Mouse (Mus musculus) fibroblast of lung, adult 2 months (primary cell): ENCODE data around the gene Ccdc78.

Experiments
- DNase-seq: peaks from one replicate; pipeline ENCODE4 v3.0.0-alpha.2; 2011; ENCODE audit warnings: low read depth

The Ccdc78 gene

DNA sequence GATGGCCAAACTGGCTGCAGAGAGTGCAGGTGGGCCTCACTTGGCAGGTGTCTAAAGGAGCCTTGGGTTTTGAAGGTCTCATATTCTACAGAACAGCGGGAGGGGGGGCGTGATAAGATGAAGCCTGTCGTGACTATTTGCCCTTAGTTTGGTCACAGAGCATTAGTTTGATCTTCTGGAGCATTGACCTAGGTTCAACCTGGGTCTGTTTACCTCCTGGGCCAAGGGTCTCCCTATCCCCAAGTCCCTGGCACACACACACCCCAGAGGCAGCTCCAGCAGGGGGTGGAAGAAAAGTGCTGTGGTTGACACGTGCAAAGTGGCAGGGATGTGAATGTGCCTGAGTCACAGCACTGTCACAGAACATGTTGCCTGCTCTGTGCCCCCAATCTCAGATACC, 24.5 kb downstream of the Ccdc78 start:
- no peak for DNase-seq

DNA sequence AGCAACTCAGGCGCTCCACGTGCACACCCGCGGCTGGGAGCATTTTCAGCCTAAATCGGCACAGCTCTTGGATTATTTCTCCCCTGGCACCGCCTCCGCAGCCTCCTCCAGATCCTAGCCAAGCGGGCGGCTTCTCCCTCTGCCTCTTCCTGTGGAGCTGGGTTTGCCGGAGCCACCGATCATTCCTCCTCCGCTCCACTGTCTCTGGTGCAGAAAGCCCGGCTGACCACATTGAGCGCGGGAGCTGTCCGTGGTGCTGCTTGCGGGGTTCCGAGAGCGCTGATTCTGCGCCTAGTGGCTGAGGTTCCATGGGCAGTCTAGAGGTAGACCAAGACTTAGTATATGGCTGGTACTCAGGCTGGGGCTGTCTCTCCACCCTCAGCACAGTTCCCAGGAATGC, 27.1 kb downstream of the Ccdc78 start:
- peak; percentile 30 for DNase-seq

GRCm38 (mm10) chr17:25817662-25818061, 31.3 kb downstream of the Ccdc78 start:
- no peak for DNase-seq

GRCm38 (mm10) chr17:25818851-25819780, 32.7 kb downstream of the Ccdc78 start:
- DNase-seq, result no peak

- peak; percentile 78 for DNase-seq
Measured at GRCm38 (mm10) chr17:25823452-25823851, 37.1 kb downstream of the Ccdc78 start, which contains the start of gene Wdr24. Gene Wdr24, plus strand, starts transcription at chr17:25823627.

DNA sequence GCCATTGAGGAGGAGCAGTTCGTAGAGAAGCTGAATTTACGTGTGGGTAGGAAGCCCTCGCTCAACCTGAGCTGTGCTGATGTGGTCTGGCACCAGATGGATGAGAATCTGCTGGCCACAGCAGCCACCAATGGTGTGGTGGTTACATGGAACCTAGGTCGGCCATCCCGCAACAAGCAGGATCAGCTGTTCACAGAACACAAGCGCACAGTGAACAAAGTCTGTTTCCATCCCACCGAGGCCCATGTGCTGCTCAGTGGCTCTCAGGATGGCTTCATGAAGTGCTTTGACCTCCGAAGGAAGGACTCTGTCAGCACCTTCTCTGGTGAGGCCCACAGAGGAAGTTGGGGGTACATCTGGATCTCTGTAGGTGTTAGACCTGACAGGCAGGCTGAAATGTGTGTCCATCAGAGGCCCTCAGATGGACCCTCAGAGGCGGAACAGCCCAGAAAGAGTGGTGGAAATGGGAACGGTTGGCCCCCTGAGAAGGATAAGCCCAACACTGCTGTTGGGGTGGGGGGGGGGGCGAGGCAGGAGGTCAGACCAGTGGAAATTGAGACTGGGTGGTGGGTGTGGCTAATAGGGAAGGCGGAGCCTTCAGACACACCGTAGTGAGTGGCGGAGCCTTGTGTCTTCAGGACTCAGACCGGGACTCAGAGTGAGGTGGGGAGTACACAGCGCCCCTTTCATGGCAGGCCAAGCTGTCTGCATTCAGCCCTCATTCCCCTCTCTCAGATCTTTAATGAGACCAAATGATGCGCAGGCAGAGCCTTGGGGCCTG, 38.2 kb downstream of the Ccdc78 start:
- DNase-seq, result no peak

DNA sequence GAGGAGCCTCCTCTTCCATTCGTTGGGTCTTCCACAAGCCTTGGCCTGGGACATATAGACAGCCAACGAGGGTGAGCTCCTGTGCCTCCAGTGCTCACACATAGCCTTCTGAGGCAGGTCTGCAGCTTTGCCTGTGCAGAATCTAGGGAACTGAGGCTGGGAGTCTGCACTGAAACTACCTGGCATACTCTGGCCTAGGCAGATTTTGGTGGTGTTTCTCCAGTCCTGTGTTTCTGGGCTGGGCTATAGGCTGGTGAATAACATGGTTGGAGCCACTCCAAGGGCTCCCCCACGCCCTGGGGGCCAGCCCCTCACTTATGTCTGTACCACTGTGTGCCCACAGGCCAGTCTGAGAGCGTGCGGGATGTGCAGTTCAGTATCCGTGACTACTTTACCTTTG, 38.9 kb downstream of the Ccdc78 start:
- no peak for DNase-seq

GRCm38 (mm10) chr17:25825984-25826570, 39.7 kb downstream of the Ccdc78 start:
- DNase-seq, result no peak

- no peak for DNase-seq
Measured at GRCm38 (mm10) chr17:25827011-25827410, 40.6 kb downstream of the Ccdc78 start.

- DNase-seq, result no peak
Measured at GRCm38 (mm10) chr17:25827546-25828222, 41.3 kb downstream of the Ccdc78 start.

DNA sequence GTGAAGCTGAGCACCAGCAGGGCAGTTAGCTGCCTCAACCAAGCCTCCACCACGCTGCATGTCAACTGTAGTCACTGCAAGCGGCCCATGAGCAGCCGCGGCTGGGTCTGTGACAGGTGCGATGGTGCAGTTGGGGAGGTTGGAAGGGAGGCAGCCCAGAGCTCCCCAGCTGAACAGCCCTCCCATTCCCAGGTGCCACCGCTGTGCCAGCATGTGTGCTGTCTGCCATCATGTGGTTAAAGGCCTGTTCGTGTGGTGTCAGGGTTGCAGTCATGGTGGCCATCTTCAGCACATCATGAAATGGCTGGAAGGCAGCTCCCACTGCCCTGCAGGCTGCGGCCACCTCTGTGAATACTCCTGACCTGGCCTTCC, 41.8 kb downstream of the Ccdc78 start:
- no peak for DNase-seq

GRCm38 (mm10) chr17:25828712-25829557, 42.6 kb downstream of the Ccdc78 start, which contains the start of gene Jmjd8:
Gene Jmjd8, plus strand, starts transcription at chr17:25828867.
- no peak for DNase-seq

DNA sequence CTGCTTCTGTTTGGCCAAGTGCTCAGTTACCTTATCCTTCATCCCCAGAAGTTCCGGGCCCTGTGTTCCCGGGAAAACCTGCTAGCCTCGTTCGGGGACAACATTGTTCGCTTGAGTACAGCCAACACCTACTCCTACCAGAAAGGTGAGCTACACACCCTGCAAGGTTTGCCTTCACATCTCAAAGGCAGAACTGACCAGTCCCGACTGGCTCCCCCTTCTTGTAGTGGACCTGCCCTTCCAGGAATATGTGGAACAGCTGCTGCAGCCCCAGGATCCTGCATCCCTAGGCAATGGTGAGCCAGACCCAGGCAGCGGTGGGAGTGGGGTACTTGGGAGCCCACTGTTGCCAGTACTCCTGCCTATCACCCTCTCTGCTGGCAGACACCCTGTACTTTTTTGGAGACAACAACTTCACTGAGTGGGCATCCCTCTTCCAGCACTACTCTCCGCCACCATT, 43.2 kb downstream of the Ccdc78 start:
- DNase-seq, result no peak

DNA sequence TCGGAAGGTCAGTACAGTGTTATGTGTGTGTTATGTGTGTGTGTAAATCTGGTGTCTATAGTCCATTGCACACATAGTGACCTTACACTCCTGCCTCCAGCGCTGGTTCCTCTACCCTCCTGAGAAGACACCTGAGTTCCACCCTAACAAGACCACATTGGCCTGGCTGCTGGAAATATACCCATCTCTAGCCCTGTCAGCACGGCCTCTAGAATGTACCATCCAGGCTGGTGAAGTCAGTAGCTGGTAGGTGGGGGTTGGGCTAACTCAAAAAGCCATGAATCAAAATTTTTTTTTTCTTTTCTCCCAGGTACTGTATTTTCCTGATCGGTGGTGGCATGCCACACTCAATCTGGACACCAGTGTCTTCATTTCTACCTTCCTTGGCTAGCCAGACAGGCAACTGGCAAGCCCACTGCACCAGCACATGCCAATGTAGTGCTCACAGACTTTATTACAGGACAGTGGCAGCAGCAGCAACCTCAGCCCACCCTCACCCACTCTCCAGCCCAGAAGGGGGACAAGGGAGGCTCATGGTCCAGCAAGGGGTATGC, 43.9 kb downstream of the Ccdc78 start:
- no peak for DNase-seq

DNA sequence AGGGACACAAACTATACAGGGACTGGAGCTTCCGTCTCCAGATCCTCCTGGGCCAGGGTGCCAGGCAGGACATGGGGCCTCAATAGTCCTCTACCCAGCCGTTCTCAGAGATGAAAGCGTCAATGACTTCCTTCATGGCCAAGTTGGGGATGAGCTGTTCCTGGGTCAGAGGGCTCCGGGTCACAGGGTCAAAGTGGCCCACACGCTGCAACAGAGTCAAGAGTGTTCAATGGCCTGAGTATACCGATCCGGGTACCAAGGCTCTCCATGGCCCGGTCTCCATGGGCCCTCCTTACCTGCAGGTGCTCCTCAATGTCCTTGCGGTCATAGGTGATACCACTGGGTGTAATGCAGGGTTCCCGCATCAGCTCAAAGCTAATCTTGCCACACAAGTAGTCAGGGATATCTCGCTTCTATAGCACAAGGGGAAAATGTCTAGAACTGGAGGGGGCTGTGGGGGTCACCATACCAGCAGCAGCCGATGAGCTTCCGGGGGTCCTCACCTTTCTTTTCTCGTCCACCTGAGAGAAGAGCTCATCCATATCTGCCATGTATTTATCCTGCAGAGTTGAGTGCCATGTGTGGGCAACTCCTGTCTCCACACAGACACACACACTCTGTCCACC, 44.5 kb downstream of the Ccdc78 start:
- no peak for DNase-seq

DNA sequence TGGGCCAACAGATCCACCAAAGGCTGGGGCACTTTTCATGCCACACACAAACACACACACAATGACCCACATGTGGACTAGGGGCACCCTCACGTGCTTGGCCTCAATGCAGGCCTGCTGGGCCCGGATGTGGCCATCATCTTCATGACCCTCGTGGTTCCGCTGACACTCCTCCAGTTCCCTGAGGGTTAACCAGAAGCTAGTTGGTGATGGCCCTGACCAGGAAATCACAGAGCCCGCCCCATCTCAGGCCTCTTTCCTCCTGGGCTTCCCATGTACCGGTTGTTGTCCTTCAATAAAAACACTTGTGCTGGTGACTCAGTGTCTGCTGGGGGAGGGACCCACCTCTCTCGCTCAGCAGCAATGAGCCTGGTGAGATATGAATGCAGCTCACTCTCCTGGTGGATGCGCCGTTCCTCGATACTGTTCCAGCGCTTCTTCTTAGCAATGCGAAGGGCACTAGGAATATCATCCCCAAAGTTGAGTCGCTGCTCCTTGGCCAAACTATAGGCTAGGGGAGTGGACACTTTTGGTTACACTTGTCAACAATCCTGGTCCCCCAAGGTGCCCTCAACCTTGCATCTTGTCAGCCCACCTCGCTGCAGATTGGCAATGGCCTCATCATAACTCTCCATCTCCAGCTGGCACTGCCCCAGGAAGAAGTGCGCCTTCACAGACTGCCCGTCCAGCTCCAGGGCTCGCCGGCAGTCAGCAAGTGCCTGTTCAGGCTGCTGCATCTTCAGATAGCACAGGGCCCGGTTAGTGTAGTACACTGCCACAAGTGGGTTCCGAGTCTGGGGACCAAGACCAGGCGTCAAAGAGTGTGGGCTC, 45.3 kb downstream of the Ccdc78 start:
- no peak for DNase-seq

- DNase-seq, result peak; percentile 98
Measured at GRCm38 (mm10) chr17:25832436-25833290, 46.3 kb downstream of the Ccdc78 start.

GRCm38 (mm10) chr17:25833291-25833663, 46.9 kb downstream of the Ccdc78 start, which contains the start of gene Stub1:
Gene Stub1, minus strand, starts transcription at chr17:25833404.
- peak; percentile 89 for DNase-seq
